Mouse (Mus musculus) heart, adult 9 months (tissue): ENCODE data around the gene Dock1.

Experiments used
- DNase-seq, 2 experiments: peaks; one replicate each; pipeline ENCODE4 v3.0.0; 2022; ENCODE audit warnings: low spot score in 2 of 2

Dock1 gene

GRCm38 (mm10) chr7:135053186-135053715 lies 382.8 kb downstream of the Dock1 start:
- DNase-seq, result no peak

DNA sequence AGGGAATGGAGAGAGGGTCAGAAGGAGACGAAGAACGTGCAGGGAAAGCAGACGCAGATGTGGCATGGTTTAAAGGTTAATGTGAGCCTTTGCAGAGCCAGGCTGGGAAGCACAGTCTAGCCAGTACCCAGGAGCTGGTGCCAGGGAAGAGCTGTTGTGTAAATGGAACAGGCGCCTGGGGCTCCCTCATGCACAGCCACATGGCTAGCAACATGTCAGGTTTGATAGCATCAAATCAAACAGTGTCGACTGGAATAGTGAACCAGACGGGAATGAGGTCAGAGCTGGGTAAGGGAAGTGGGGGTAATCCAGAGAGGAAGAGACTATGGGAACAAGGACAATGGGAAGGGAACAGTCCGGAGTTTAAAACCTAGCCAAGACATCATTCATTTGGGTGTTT lies 384.2 kb downstream of the Dock1 start:
- peak in 1 of 2 experiments; percentile 4 for DNase-seq

DNA sequence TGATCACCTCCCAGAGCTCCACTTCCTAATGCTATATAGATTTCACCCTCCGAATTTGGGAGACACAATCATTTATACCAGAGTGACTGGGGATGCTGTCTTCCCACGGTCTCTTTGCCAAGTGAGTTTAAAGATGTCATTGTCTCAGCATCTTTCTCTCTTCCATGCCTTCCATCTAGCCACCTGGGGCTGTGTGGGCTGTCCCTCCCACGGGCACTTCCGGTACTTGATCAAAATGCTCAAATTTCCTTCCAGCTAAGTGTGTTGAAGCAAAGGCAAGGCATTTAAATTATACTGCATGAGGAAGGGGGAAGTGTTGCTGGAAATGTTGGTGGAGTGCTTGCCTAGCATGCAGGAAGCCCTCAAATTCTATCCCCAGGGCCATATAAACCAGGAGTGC lies 388.6 kb downstream of the Dock1 start:
- no peak for DNase-seq

DNA sequence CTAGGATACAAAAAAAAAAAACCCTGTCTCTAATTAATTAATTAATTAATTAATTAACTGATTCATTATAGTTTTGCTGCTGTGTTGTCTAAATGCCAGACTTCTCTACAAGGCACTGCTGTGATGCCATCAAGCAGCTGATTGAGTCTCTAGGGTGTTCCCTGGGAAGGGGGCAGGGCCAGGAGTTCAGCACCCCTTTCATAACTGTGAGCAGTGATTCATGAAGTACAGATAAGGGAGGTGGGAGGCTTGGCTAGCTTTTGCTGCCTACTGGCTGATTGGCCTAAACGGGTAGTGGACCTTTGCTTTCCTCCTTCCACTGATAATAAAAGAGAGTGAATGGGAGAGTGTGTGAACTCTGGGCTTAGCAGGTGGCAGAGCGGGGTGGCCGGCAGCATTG lies 389.1 kb downstream of the Dock1 start:
- no peak for DNase-seq

GRCm38 (mm10) chr7:135063886-135064285 lies 393.4 kb downstream of the Dock1 start:
- DNase-seq, result no peak

DNA sequence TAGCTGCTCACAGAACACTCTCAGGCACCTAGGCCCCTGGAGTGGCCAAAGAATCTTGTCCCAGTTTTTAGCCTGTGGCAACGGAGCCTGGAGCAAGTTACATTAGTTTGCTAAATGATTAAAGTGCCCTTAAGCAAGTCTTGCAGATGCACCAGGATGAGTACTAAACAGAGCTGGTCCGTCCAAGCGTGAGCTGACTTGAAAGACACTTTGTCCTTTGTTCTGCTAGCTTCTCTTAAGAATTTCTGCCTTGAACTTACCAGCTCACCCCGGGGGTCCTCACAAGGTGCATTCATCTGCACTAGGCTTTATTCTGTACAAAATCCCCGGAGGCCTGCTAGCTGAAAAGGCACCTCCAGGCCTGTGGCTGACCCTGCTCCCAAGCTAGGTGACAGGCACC lies 394.8 kb downstream of the Dock1 start:
- DNase-seq, result no peak

DNA sequence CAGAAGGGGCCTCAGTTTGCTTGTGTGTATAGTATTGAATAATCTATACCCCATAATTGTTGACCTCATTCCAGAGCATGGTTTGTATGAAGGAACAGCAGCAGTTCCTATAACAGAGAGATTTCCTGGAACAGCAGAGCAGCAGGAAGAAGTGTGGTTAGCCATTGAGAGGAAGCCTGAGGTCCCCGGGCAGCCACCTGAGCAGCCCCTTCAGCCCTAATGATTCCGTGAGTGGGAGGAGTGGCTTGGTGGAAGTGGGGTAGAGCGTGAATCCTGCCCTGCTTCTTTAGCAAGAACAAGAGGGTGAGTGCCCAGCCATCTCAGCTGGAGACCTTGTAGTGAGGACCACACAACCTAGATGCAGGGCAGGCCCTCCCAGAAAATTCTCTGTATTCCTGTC lies 398.4 kb downstream of the Dock1 start:
- DNase-seq, result no peak

DNA sequence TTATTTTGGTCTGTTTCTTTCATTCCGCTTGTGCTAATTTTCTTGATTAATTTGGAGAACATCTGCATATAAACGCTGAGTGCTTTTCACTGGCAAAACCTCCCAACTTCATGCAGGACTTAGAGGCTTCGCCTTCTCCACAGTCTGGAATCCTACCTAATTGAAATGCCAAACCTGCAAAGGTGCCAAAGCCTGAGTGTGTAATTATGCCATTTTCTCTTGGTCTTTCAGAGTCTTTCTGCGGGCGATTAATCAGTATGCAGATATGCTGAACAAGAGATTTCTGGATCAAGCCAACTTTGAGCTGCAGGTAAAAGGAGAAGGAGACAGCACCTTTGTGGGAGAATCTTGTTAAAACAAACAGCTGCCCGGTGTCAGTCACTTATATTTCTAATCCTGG lies 406.4 kb downstream of the Dock1 start:
- no peak for DNase-seq

DNA sequence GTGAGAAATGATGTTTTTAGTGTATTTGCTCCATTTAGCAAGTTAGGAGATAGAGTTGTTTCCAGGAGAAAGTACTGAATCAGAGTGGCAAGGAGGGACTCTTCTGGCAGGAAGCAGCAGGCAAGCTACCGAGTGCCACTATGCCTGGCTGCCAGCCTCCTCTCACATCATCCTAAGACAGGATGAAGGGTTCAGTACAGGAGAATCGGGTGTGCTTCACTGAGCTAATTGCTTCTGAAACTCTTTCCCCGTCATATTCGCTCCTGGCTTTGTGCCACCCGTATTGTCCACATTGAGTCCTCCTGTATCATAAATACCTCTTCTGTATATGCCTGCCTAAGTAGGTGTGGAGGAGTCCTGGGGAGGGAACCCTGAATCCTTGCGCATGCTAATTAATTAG lies 406.9 kb downstream of the Dock1 start:
- no peak for DNase-seq

DNA sequence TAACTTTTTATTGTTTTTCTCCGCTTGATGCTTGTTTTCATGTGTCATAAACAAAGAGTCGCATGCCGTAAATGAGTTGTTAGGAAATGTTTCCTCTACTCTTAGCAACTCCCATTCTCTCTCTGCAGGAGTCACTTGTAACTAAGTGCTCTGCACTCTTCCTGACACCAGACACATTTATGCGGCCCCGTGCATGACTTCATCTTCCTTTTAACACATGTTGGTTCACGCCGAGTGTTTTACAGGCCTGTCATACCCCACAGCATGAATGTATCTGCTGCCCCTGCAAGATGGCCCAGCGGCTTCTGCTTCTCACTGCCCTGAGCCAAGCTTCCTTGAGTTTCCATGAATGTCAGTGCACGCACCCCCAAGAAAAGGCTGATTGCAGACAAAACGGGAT lies 407.4 kb downstream of the Dock1 start:
- no peak for DNase-seq

GRCm38 (mm10) chr7:135083421-135083820 lies 413.0 kb downstream of the Dock1 start:
- DNase-seq, result no peak

GRCm38 (mm10) chr7:135084069-135084468 lies 413.6 kb downstream of the Dock1 start:
- DNase-seq, result no peak

DNA sequence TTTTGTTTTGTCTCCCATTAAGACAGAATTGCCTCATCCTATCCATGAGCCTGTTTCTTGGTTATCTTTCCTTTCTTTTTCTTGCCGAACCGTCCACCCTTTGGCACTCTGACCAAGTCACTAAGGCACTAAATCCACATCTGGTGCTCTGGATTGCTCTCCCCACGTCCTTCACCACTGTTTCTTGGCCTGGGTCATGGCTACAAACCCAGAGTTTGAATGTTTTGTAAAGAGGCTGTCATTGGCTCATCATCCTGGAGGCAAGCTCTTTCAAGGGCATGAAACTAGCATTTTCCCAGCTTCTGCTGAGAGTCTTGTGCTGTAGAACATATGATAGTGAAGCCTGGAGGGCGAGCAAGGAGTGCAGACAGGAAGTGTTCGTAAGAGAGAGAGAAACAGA lies 416.1 kb downstream of the Dock1 start:
- no peak for DNase-seq

- DNase-seq, result no peak
Observed at GRCm38 (mm10) chr7:135089626-135090025, 419.2 kb downstream of the Dock1 start.

- no peak for DNase-seq
Observed at GRCm38 (mm10) chr7:135093851-135094250, 423.4 kb downstream of the Dock1 start.

- DNase-seq, result no peak
Observed at GRCm38 (mm10) chr7:135101921-135102320, 431.5 kb downstream of the Dock1 start.

- DNase-seq, result no peak
Observed at GRCm38 (mm10) chr7:135106536-135106935, 436.1 kb downstream of the Dock1 start.

DNA sequence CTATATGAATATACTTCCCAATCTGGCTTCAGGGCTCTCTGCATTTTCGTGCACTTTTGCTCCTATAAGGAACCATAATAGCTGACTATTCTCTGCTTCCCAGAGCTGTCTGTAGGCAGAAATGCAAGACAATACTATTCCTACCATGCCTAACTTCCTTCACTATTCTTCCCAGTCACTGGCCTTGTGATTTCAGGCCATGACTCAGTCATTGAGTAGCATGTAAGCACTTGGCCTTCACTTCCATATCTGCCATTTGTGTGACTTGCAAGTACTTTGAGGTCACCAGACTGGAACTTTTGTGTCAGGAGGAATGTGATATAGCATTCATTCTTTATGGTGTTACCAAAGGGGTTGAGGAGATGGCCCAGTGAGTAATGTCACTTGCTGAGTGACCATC lies 439.9 kb downstream of the Dock1 start:
- no peak for DNase-seq

GRCm38 (mm10) chr7:135125296-135126065 lies 455.0 kb downstream of the Dock1 start:
- DNase-seq, result no peak

DNA sequence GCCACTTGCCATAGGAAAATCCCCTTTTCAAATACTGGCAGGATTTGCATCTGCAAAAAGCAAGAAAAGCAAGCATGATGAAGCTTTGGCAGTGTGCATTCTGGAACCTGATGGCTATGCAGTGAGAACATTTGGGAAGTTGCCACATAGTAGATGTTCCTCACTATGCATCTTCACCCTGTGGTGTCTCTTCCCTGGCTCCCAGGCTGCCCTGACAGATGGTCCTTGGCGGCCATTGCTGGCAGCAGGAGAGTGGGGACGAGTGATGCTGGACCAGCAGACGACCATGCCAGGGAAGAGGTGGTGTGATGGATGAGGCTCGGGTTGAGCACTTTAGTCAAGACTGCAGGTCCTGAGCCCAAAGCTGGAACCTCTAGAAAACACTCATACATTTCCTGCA lies 462.0 kb downstream of the Dock1 start:
- no peak for DNase-seq

GRCm38 (mm10) chr7:135134619-135135018 lies 464.2 kb downstream of the Dock1 start:
- no peak for DNase-seq

DNA sequence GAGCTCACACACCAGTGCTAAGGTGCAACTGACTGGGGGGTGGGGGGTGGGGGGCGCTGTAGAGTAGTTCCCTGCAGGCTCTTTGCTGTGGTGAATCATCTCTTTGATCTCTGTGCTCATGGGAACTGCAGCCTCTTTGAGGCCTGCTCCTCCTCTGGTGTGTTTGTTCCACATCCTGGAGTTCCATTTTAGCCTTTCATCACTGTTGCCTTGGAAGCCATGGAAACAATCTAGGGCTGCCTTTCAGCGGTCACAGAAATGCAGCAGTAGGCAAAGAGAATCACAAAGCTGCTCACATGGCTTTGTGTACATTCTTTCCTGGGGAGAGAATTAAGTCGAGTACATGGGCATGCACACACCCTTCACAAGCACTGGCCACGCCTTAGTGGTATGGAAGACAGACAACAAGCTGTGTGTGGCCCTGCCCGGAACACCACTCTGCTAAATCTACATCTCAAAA lies 468.7 kb downstream of the Dock1 start:
- DNase-seq, result no peak

- DNase-seq, result no peak
Observed at GRCm38 (mm10) chr7:135144731-135145130, 474.3 kb downstream of the Dock1 start.

DNA sequence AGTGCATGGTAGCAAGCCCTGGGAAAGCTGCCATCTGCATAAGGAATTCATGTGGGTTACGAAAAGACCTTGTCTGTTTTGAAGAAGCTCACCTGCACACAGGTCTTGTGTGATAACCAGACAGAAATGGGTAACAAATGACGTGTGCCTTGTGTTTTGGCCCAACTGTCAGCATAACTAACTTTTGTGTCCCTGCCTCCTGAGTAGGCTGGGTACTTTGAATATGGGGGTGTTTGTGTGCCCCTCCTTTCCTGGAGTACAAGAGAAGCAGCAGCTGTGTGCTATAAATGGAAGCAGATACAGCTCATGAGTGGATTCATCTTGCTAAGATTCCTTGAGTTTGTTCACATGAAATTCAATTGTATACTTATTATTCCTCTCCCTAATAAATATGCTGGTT lies 480.5 kb downstream of the Dock1 start:
- no peak for DNase-seq
